Mouse (Mus musculus) heart, embryonic 16.5 days (tissue): ENCODE data around the gene Irf1. TPM values are rescaled to one million over a fixed set of nuclear protein-coding genes. Genes with fewer than 3 reads are reported as not detected.

Experiments
- ATAC-seq: fragments of 200-750 bp; cut with Nextera tagmentation; replicated peaks from 2 replicates; pipeline ENCODE4 v1.8.0; 2017; ENCODE audit warnings: moderate number of reproducible peaks; ENCODE audit not compliant: insufficient read depth, low FRiP score; ENCODE audit errors: extremely low read depth
- H3K27ac ChIP-seq: fragments of 300-500 bp; sonication (generic); 2 replicates; pipeline ENCODE4 v1.5.1; 2014; ENCODE audit warnings: mild to moderate bottlenecking, low read length, control low read depth, moderate library complexity
- H3K27me3 ChIP-seq: fragments of 300-500 bp; sonication (generic); 2 replicates; pipeline ENCODE4 v1.6.1; 2014; ENCODE audit warnings: low read length, mixed read lengths; ENCODE audit not compliant: control insufficient read depth, insufficient read depth
- H3K36me3 ChIP-seq: fragments of 300-500 bp; sonication (generic); 2 replicates; pipeline ENCODE4 v1.6.1; 2014; ENCODE audit not compliant: control insufficient read depth, insufficient read depth
- H3K4me1 ChIP-seq: fragments of 300-500 bp; sonication (generic); 2 replicates; pipeline ENCODE4 v1.6.1; 2014; ENCODE audit warnings: low read length, mixed read lengths; ENCODE audit not compliant: control insufficient read depth, insufficient read depth
- H3K4me2 ChIP-seq: fragments of 300-500 bp; sonication (generic); 2 replicates; pipeline ENCODE4 v1.6.1; 2014; ENCODE audit warnings: low read depth, mild to moderate bottlenecking, control low read depth, low read length
- H3K4me3 ChIP-seq: fragments of 300-500 bp; sonication (generic); 2 replicates; pipeline ENCODE4 v1.5.1; 2014; ENCODE audit warnings: mild to moderate bottlenecking, control low read depth, low read length
- H3K9ac ChIP-seq: fragments of 300-500 bp; sonication (generic); 2 replicates; pipeline ENCODE4 v1.6.1; 2014; ENCODE audit warnings: low read length, control low read depth
- H3K9me3 ChIP-seq: fragments of 300-500 bp; sonication (generic); replicated peaks from 2 replicates; pipeline ENCODE4 v1.6.1; 2016; ENCODE audit warnings: low read length; ENCODE audit not compliant: control insufficient read depth
- WGBS: fragments of 180-500 bp; shearing (Covaris S2); extraction: QIAGEN DNeasy Blood & Tissue Kit; methylation state at CpG from one replicate; pipeline ENCODE4 v1.1.7; 2014; 5-methylcytosine and 5-hydroxymethylcytosine counted together
- polyA plus RNA-seq: library from polyadenylated mRNA; unstranded; fragments of >200 nt; fragmentation: Nextera tagmentation; extraction: Ambion mirVana; gene quantifications from 2 replicates; pipeline ENCODE4 v1.2.1, GENCODE M21; 2015

Gene Irf1
- polyA plus RNA-seq, 1 experiment from 2014 or later, result 25.7 TPM

DNA sequence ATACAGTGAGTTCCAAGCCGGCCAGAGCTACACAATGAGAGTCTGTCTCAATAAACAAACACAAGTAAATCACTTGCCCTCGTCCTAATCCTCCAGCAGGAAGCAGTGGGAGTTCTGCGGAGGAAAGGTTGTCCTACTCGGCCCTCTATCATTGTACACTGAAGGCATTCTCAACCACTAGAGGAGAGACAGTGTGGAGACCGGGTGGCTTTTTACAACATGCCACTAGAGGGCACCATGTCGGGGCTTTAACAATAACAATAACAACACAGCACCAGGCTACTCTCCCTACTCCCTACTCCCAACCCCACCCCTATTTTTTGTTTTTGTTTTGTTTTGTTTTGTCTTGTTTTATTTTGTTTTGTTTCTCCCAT, 32.3 kb upstream of the Irf1 start:
- peak; percentile 55; the same call in 1 of the 2 replicates for ATAC-seq
- H3K4me2 ChIP-seq, result no peak overlapping the region
- no peaks in the 10 kb centered on the region for H3K27me3 ChIP-seq
- WGBS, result 33% methylated on average over 6 of the region's 6 CpGs
- H3K4me3 ChIP-seq, result no peak overlapping the region
- H3K27ac ChIP-seq, result no peak overlapping the region
- no peaks in the 10 kb centered on the region for H3K4me1 ChIP-seq
- no peak overlapping the region for H3K9ac ChIP-seq
- no peaks in the 10 kb centered on the region for H3K36me3 ChIP-seq
- no peaks in the 10 kb centered on the region for H3K9me3 ChIP-seq

- Histone ChIP-seq H3K27ac (no peak overlapping the region), H3K4me1 (no peaks in the 10 kb centered on the region), H3K4me2 (no peak overlapping the region), H3K36me3 (no peaks in the 10 kb centered on the region), H3K4me3 (no peak overlapping the region), H3K9ac (no peak overlapping the region), H3K9me3 (no peaks in the 10 kb centered on the region), H3K27me3 (no peaks in the 10 kb centered on the region)
- no peak for ATAC-seq
- 22% methylated on average over 5 of the region's 5 CpGs for WGBS
Observed at GRCm38 (mm10) chr11:53742353-53742752, 27.5 kb upstream of the Irf1 start.

DNA sequence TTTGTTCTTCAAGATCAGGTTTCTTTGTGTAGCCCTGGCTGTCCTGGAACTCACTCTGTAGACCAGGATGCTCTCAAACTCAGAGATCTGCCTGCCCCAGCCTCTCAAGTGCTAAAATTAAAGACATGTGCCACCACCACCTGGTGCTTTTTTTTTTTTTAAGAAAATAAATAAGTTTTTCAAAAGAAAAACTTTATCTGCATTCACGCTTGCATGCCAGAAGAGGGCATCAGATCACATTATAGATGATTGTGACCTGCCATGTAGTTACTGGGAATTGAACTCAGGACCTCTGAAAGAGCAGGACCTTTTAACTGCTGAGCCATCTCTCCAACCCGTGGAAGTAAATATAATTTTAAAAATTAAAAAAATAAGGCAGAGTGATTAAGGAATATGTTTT, 24.6 kb upstream of the Irf1 start:
- Histone ChIP-seq H3K9ac (no peak overlapping the region), H3K27me3 (no peaks in the 10 kb centered on the region), H3K27ac (no peak overlapping the region), H3K4me2 (no peak overlapping the region), H3K4me1 (no peaks in the 10 kb centered on the region), H3K9me3 (no peaks in the 10 kb centered on the region), H3K36me3 (no peaks in the 10 kb centered on the region), H3K4me3 (no peak overlapping the region)
- whole genome bisulfite sequencing, result 82% methylated on average over 2 of the region's 2 CpGs
- no peak for ATAC-seq

- Histone ChIP-seq H3K4me2 (no peak overlapping the region), H3K9ac (no peak overlapping the region), H3K36me3 (no peaks in the 10 kb centered on the region), H3K27ac (no peak overlapping the region), H3K9me3 (peaks cover 1% of the 10 kb centered on the region; the same call in 1 of the 2 replicates), H3K4me1 (no peaks in the 10 kb centered on the region), H3K27me3 (no peaks in the 10 kb centered on the region), H3K4me3 (no peak overlapping the region)
- WGBS, result 81% methylated on average over 9 of the region's 9 CpGs
- ATAC-seq, result no peak
Observed at GRCm38 (mm10) chr11:53747985-53748384, 21.8 kb upstream of the Irf1 start.

DNA sequence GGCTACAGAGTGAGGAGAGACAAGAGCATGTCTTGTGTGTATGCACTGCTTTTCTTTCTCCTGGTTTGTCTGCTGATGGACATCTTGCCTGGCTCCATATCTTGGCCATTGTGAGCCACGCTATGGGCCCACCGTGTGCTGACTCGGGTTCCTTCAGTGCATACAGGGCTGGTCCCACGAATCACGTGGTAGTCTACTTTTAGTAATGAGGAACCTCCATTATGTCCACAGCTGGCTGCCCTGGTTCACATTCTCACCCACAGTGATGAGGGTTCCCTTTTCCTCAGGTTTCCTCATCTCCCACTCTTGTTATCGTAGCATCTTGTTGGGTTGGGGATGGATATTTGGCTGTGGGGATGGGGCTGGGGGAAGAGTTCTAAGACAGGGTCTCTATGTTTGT, 21.2 kb upstream of the Irf1 start:
- peaks cover 4% of the 10 kb centered on the region; the same call in 1 of the 2 replicates for H3K9me3 ChIP-seq
- ATAC-seq, result no peak
- H3K4me1 ChIP-seq, result no peaks in the 10 kb centered on the region
- no peak overlapping the region for H3K9ac ChIP-seq
- WGBS, result 79% methylated on average over 6 of the region's 6 CpGs
- no peak overlapping the region for H3K4me2 ChIP-seq
- H3K4me3 ChIP-seq, result no peak overlapping the region
- no peak overlapping the region for H3K27ac ChIP-seq
- no peaks in the 10 kb centered on the region for H3K27me3 ChIP-seq
- no peaks in the 10 kb centered on the region for H3K36me3 ChIP-seq

DNA sequence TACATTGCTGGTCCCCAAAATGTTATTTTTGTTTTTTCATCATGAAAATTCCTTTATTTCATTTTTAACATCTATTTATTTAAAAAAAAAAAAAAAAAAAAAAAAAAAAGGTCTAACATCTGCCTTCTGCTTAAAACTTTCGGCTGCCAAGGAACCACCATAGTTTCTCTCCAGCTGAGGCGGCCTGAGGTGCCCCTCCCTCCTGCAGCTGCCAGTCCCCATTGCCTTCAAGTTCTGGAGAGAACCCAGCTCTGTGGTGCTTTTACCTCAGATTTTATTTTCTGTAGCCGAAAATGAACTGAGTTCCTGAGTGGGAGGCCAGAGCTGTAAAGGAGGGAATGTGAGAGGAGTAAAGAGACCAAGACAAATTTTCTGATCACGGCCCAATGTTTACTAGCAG, 20.5 kb upstream of the Irf1 start:
- WGBS, result 78% methylated on average over 4 of the region's 4 CpGs

GRCm38 (mm10) chr11:53749716-53750352, 20.0 kb upstream of the Irf1 start:
- no peaks in the 10 kb centered on the region for H3K27me3 ChIP-seq
- H3K4me2 ChIP-seq, result no peak overlapping the region
- no peak overlapping the region for H3K27ac ChIP-seq
- WGBS, result 51% methylated on average over 5 of the region's 5 CpGs
- no peak overlapping the region for H3K9ac ChIP-seq
- no peak overlapping the region for H3K4me3 ChIP-seq
- ATAC-seq, result no peak
- no peaks in the 10 kb centered on the region for H3K36me3 ChIP-seq
- H3K4me1 ChIP-seq, result no peaks in the 10 kb centered on the region
- H3K9me3 ChIP-seq, result peaks cover 4% of the 10 kb centered on the region; the same call in 1 of the 2 replicates

More for the DNA sequence above, 20.5 kb upstream of the Irf1 start:
- Histone ChIP-seq H3K4me1 (no peaks in the 10 kb centered on the region), H3K27ac (no peak overlapping the region), H3K4me2 (no peak overlapping the region), H3K9ac (no peak overlapping the region), H3K9me3 (peaks cover 4% of the 10 kb centered on the region; the same call in 1 of the 2 replicates), H3K4me3 (no peak overlapping the region), H3K27me3 (no peaks in the 10 kb centered on the region), H3K36me3 (no peaks in the 10 kb centered on the region)
- ATAC-seq, result no peak

GRCm38 (mm10) chr11:53755011-53755595, 14.7 kb upstream of the Irf1 start:
- H3K4me1 ChIP-seq, result peaks cover 9% of the 10 kb centered on the region
- H3K27ac ChIP-seq, result no peak overlapping the region
- 78% methylated on average over 12 of the region's 12 CpGs for WGBS
- H3K4me3 ChIP-seq, result no peak overlapping the region
- peaks cover 4% of the 10 kb centered on the region; the same call in 1 of the 2 replicates for H3K9me3 ChIP-seq
- no peaks in the 10 kb centered on the region for H3K36me3 ChIP-seq
- H3K9ac ChIP-seq, result no peak overlapping the region
- H3K27me3 ChIP-seq, result no peaks in the 10 kb centered on the region
- no peak overlapping the region for H3K4me2 ChIP-seq
- 0 out of 2 replicates have a peak, but pooled peaks have one; percentile 15 for ATAC-seq

- no peak overlapping the region for H3K4me2 ChIP-seq
- H3K36me3 ChIP-seq, result no peaks in the 10 kb centered on the region
- ATAC-seq, result no peak
- WGBS, result 84% methylated on average over 4 of the region's 4 CpGs
- peaks cover 4% of the 10 kb centered on the region; the same call in 1 of the 2 replicates for H3K9me3 ChIP-seq
- no peaks in the 10 kb centered on the region for H3K27me3 ChIP-seq
- H3K4me1 ChIP-seq, result peaks cover 25% of the 10 kb centered on the region
- no peak overlapping the region for H3K9ac ChIP-seq
- H3K4me3 ChIP-seq, result no peak overlapping the region
- no peak overlapping the region for H3K27ac ChIP-seq
Observed at GRCm38 (mm10) chr11:53757612-53758011, 12.2 kb upstream of the Irf1 start.
